Mouse (Mus musculus) bone marrow macrophage, adult 2 months (primary cell): ENCODE measurements around the gene Ehbp1l1. TPM values are rescaled to one million over a fixed set of nuclear protein-coding genes. Genes with fewer than 3 reads are reported as not detected.

Experiments
- H3K27ac ChIP-seq: 2 replicates; pipeline ENCODE4 v1.5.1; 2012; ENCODE audit warnings: low read depth, low read length; ENCODE audit not compliant: insufficient read depth
- H3K4me1 ChIP-seq: 2 replicates; pipeline ENCODE4 v1.6.1; 2012; ENCODE audit warnings: low read length; ENCODE audit not compliant: control insufficient read depth, insufficient read depth
- H3K4me3 ChIP-seq: 2 replicates; pipeline ENCODE4 v1.5.1; 2012; ENCODE audit warnings: mild to moderate bottlenecking, low read length, moderate library complexity; ENCODE audit not compliant: insufficient read depth
- CTCF ChIP-seq: IDR thresholded peaks from 2 replicates; pipeline ENCODE4 v1.5.1; 2012; ENCODE audit warnings: low read depth, mild to moderate bottlenecking, low read length, moderate library complexity
- POLR2A ChIP-seq: IDR thresholded peaks from 2 replicates; pipeline ENCODE4 v1.6.1; 2012; ENCODE audit warnings: mild to moderate bottlenecking, low read depth, low read length, borderline replicate concordance
- polyA plus RNA-seq: library from polyadenylated mRNA; stranded (reverse); fragments of >200 nt; gene quantifications from 2 replicates; pipeline ENCODE4 v1.2.4, GENCODE M21; 2012; ENCODE audit not compliant: missing spikeins, insufficient read depth, insufficient read length

Gene Ehbp1l1
- polyA plus RNA-seq, 1 experiment = 123 TPM

DNA sequence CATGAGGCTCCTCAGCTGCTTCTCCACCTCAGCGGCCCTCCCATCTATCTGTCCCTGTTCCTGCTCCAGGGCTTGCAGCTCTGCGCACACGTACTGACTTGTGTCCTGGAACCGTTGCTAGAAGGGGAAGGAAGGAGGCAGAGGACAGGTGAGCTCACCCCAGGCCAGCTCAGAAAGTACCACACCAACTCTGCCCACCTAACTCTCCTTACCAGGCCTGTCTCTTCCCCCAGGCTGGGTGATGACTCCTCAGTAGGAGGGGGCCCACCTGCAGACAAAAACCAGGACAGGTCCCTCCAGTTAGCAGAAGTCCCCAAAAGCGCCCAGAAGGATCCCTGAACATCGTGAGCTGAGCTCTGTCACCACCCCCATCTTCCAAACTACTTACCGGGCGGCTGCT lies 15.5 kb downstream of the Ehbp1l1 start:
- TF ChIP-seq POLR2A = no peak
- no peak for TF ChIP-seq CTCF
- Histone ChIP-seq H3K4me3 (no peak overlapping the region), H3K27ac (no peak overlapping the region), H3K4me1 (peaks cover 39% of the 10 kb centered on the region)

GRCm38 (mm10) chr19:5710068-5710467 lies 16.0 kb downstream of the Ehbp1l1 start:
- TF ChIP-seq CTCF (no peak), POLR2A (no peak)
- Histone ChIP-seq H3K27ac (no peak overlapping the region), H3K4me3 (no peak overlapping the region), H3K4me1 (peaks cover 43% of the 10 kb centered on the region)

- H3K4me1 ChIP-seq = peaks cover 12% of the 10 kb centered on the region
- peak overlapping the region; percentile 7; the same call in 1 of the 2 replicates for H3K27ac ChIP-seq
- TF ChIP-seq CTCF = no peak
- TF ChIP-seq POLR2A = no peak
- H3K4me3 ChIP-seq = no peak overlapping the region
These were observed 21.1 kb downstream of the Ehbp1l1 start for GRCm38 (mm10) chr19:5704801-5705571.

DNA sequence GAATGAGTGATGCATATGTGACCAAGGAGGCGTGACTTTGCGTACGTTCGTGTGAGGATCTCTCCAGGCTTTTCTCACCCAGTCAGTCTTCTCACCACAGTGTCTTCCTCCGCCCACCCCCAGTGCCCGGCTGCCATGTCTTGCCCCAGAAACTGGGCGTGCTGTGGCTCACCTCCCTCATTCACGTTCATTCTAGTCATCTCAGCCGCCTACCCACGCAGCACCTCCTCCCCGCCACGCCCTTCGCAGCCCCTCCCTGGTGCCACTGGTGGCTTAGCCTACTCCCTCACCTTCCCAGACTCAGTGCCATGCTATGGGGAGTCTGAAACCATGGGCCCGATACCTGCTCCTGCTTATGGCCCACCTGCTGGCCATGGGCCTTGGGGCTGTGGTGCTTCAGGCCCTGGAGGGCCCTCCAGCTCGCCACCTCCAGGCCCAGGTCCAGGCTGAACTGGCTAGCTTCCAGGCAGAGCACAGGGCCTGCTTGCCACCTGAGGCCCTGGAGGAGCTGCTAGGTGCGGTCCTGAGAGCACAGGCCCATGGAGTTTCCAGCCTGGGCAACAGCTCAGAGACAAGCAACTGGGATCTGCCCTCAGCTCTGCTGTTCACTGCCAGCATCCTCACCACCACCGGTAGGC lies 21.8 kb downstream of the Ehbp1l1 start, which contains the start of gene Kcnk7:
Gene Kcnk7 (plus strand): TSS at position 205 of the 638 bp plus-strand sequence.
- TF ChIP-seq POLR2A (no peak), CTCF (no peak)
- H3K4me3 ChIP-seq = no peak within 1 kb of the TSS
- peak within 1 kb of the TSS; percentile 7; the same call in 1 of the 2 replicates for H3K27ac ChIP-seq
- H3K4me1 ChIP-seq = peaks cover 12% of the 10 kb centered on the region

DNA sequence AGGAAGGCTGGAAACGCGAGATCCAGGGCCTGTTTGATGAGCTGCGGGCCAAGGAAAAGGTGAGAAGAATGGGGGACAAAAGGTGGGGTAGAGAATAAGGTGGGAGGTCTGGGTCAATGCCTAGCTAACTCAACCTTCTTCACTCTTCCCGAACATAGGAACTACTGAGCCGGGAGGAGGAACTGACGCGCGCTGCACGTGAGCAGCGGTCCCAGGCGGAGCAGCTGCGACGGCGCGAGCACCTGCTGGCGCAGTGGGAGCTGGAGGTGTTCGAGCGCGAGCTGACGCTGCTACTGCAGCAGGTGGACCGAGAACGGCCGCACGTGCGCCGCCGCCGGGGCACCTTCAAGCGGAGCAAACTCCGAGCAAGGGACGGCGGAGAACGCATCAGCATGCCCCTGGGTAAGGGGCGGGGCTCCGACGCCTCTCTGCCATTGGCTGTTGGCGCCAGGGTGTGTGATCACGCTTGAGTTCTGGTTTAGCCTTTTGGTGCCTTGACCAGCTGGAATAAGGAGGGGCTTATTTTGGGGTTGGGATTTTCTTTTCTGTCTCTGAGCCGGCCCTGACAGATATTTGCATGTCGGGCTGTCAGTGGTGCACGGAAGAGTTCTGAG lies 30.2 kb downstream of the Ehbp1l1 start:
- no peak overlapping the region for H3K27ac ChIP-seq
- no peak overlapping the region for H3K4me3 ChIP-seq
- H3K4me1 ChIP-seq = peaks cover 10% of the 10 kb centered on the region
- TF ChIP-seq CTCF (no peak), POLR2A (no peak)

- TF ChIP-seq CTCF = no peak
- no peak for TF ChIP-seq POLR2A
- Histone ChIP-seq H3K4me1 (peaks cover 10% of the 10 kb centered on the region), H3K4me3 (peak overlapping the region; percentile 66), H3K27ac (no peak overlapping the region; the same call in 1 of the 2 replicates)
These were observed 32.3 kb downstream of the Ehbp1l1 start for GRCm38 (mm10) chr19:5693801-5694200.

DNA sequence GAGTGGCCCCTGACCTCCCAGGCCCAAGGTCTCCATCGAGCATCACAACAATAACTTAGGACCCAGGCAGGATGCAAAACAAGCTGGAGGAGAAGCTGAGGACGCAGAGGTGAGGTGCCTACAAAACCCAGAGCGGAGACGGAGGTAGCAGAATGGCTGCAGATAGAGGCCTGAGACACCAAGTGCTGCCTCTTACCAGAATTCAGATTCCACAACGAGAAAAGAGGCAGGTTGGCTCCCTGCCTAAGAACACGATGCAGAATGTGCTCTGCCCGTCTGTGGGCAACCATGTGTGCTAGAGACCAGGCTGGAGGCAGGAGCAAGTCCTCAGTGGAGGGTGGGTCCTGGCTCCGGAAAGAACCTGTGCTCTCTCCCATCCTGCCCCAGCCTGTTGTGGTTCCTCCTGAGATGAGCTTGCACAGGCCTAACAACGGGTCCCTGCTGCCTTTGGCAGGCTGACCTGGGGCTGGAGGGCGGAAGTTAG lies 33.2 kb downstream of the Ehbp1l1 start:
- TF ChIP-seq POLR2A (no peak), CTCF (no peak)
- peaks cover 10% of the 10 kb centered on the region for H3K4me1 ChIP-seq
- peak overlapping the region; percentile 96 for H3K27ac ChIP-seq
- H3K4me3 ChIP-seq = peak overlapping the region; percentile 66

GRCm38 (mm10) chr19:5692086-5692912 lies 33.8 kb downstream of the Ehbp1l1 start:
- peaks cover 14% of the 10 kb centered on the region for H3K4me1 ChIP-seq

GRCm38 (mm10) chr19:5691601-5692000 lies 34.5 kb downstream of the Ehbp1l1 start:
- Histone ChIP-seq H3K27ac (peak overlapping the region; percentile 96), H3K4me1 (peaks cover 15% of the 10 kb centered on the region), H3K4me3 (peak overlapping the region; percentile 66)
- TF ChIP-seq POLR2A = no peak
- TF ChIP-seq CTCF = no peak

More at GRCm38 (mm10) chr19:5692086-5692912, 33.8 kb downstream of the Ehbp1l1 start:
- peak overlapping the region; percentile 96 for H3K27ac ChIP-seq
- no peak for TF ChIP-seq CTCF
- TF ChIP-seq POLR2A = no peak
- peak overlapping the region; percentile 66 for H3K4me3 ChIP-seq
